Mouse (Mus musculus) ES-E14 (cell line): ENCODE results near the gene Myo7a.

Experiments used
- CHD2 ChIP-seq: IDR thresholded peaks from 2 replicates; pipeline ENCODE4 v1.6.1; 2014; ENCODE audit warnings: mild to moderate bottlenecking, low read depth, low read length, inconsistent platforms
- HCFC1 ChIP-seq: IDR thresholded peaks from 2 replicates; pipeline ENCODE4 v1.6.1; 2012; ENCODE audit warnings: low read length, inconsistent platforms, borderline replicate concordance; ENCODE audit not compliant: insufficient read depth
- MAFK ChIP-seq: IDR thresholded peaks from 2 replicates; pipeline ENCODE4 v1.6.1; 2014; ENCODE audit warnings: mild to moderate bottlenecking, low read depth, low read length, inconsistent platforms; ENCODE audit not compliant: insufficient read depth
- ZC3H11A ChIP-seq: IDR thresholded peaks from 2 replicates; pipeline ENCODE4 v1.6.1; 2012; ENCODE audit warnings: low read depth, mild to moderate bottlenecking, inconsistent platforms, low read length, borderline replicate concordance
- ZNF384 ChIP-seq: IDR thresholded peaks from 2 replicates; pipeline ENCODE4 v1.6.1; 2012; ENCODE audit warnings: low read depth, low read length, inconsistent platforms

GRCm38 (mm10) chr7:98157636-98158332 lies 38.5 kb upstream of the Myo7a start:
- TF ChIP-seq MAFK (no peak), ZNF384 (no peak), HCFC1 (no peak), CHD2 (no peak), ZC3H11A (no peak)
